Mouse (Mus musculus) testis, adult 2 months (tissue): ENCODE measurements at regions not wholly inside any gene's neighbourhood (a gene's known extent, or its start where the extent isn't known, plus 50 kb on each side); places are given as distances from the start of the nearest gene placed in this dataset.

Experiments
- CTCF ChIP-seq: fragments of 200-500 bp; IDR thresholded peaks from 2 replicates; pipeline ENCODE4 v1.5.1; 2012; ENCODE audit warnings: low read depth, mild to moderate bottlenecking, inconsistent platforms, low read length, moderate library complexity; ENCODE audit not compliant: control insufficient read depth, insufficient read depth, insufficient replicate concordance
- POLR2A ChIP-seq: fragments of 200-500 bp; IDR thresholded peaks from 2 replicates; pipeline ENCODE4 v1.6.1; 2012; ENCODE audit warnings: low read depth, mild to moderate bottlenecking, inconsistent platforms, low read length, moderate library complexity; ENCODE audit not compliant: control insufficient read depth

- TF ChIP-seq POLR2A = no peak
- no peak for TF ChIP-seq CTCF
Measured at GRCm38 (mm10) chr19:21193461-21193860, 78.6 kb upstream of the Zfand5 start.
